Mouse (Mus musculus) heart, adult 2 months (tissue): Measurements from ENCODE around the gene Gm10197.
"Not testable (repeated sequence)": the region's sequence is repeated elsewhere in the genome, so short reads cannot be mapped to it uniquely, and the experiment has no call there.

Experiments used
- CTCF ChIP-seq: fragments of 200-600 bp; IDR thresholded peaks from 2 replicates; pipeline ENCODE4 v1.8.1; 2022; ENCODE audit warnings: antibody characterized with exemption, mild to moderate bottlenecking, moderate library complexity
- POLR2A ChIP-seq: fragments of 200-500 bp; IDR thresholded peaks from 2 replicates; pipeline ENCODE4 v1.6.1; 2011; ENCODE audit warnings: mild to moderate bottlenecking, low read depth, low read length, control low read depth; ENCODE audit not compliant: insufficient read depth

GRCm38 (mm10) chr19:53394956-53395355 is 23.4 kb upstream of the Gm10197 start:
- TF ChIP-seq CTCF, POLR2A: not testable (repeated sequence)
